Mouse (Mus musculus) layer of hippocampus, adult 2 months (tissue): ENCODE results near the gene Gca. TPM values are rescaled to one million over a fixed set of nuclear protein-coding genes. Genes with fewer than 3 reads are reported as not detected.

ENCODE experiments used
- DNase-seq, 2 experiments: peaks; one replicate each; pipeline ENCODE4 v3.0.0; 2022; ENCODE audit warnings: low spot score in 2 of 2
- H3K27ac ChIP-seq: fragments of 200-600 bp; 2 replicates; pipeline ENCODE4 v1.8.1; 2022
- H3K4me3 ChIP-seq: fragments of 200-600 bp; 2 replicates; pipeline ENCODE4 v1.8.1; 2022; ENCODE audit warnings: mild to moderate bottlenecking
- CTCF ChIP-seq: fragments of 200-600 bp; conservative IDR thresholded peaks from 2 replicates; pipeline ENCODE4 v1.8.1; 2022; ENCODE audit warnings: antibody characterized with exemption, mild to moderate bottlenecking, moderate library complexity
- long read RNA-seq, 2 experiments: library from polyadenylated mRNA; stranded (forward); transcript quantifications; one replicate each; pipeline ENCODE4 v2.0.0; 2021; ENCODE audit warnings: borderline mapping rate in 2 of 2
- total RNA-seq, 2 experiments: library from RNA; stranded (reverse); gene quantifications; 2 replicates each; pipeline ENCODE4 v1.2.3; 2021

Gene Gca
- total RNA-seq, result 10 to 100 TPM; 13.5 to 15.3 TPM
- long read RNA-seq, experiment 1, transcript Gca-201 (8 exons, 3,330 nt), result major isoform, 7 of 8 reads
- long read RNA-seq, experiment 1, partial matches to known transcripts, result 0 of 8 reads
- long read RNA-seq, experiment 1, other reads (novel, unspliced or antisense), result 1 of 8 reads
- long read RNA-seq, experiment 2, transcript Gca-201 (8 exons, 3,330 nt), result major isoform, 8 of 8 reads
- long read RNA-seq, experiment 2, partial matches to known transcripts, result 0 of 8 reads
- long read RNA-seq, experiment 2, other reads (novel, unspliced or antisense), result 0 of 8 reads

DNA sequence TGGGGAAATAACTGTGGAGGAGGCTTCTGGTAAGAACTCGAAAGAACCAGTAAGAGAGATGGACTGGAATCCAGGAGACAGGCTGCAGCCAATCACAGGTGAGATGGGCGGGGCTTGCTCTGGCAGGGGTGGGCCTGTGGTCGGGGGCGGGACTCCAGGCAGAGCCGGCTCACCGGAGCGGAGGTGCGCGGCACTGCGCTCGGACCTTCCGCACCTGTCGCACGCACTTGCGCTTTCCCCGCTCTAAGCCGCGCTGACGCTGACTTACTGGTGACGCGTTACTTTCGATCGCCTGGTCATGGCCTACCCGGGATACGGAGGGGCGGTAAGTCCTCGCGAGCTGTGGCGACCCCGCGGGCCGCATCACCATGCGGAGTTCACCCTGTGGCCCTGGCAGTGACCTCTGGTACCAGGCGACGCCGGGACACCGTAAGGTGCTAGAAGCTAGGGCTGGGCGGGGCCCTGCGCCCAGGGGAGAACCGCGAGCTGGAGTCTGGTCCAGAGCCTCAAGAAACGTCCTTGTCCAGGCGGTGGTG lies at the start of gene Gca:
Gene Gca, plus strand, starts transcription at position 151 of the 536 bp plus-strand sequence.
- no peak for TF ChIP-seq CTCF
- Histone ChIP-seq H3K4me3 (peak within 1 kb of the TSS; percentile 66), H3K27ac (peak within 1 kb of the TSS; percentile 78)
- peak; percentile 77 to 82 for DNase-seq

- H3K27ac ChIP-seq, result no peak overlapping the region
- no peak for DNase-seq
- no peak for TF ChIP-seq CTCF
- H3K4me3 ChIP-seq, result no peak overlapping the region
Observed at GRCm38 (mm10) chr2:62618934-62619341, 45.1 kb upstream of the Gca start.

GRCm38 (mm10) chr2:62619679-62620078 lies 44.4 kb upstream of the Gca start:
- Histone ChIP-seq H3K27ac (no peak overlapping the region), H3K4me3 (no peak overlapping the region)
- no peak for TF ChIP-seq CTCF
- DNase-seq, result no peak

DNA sequence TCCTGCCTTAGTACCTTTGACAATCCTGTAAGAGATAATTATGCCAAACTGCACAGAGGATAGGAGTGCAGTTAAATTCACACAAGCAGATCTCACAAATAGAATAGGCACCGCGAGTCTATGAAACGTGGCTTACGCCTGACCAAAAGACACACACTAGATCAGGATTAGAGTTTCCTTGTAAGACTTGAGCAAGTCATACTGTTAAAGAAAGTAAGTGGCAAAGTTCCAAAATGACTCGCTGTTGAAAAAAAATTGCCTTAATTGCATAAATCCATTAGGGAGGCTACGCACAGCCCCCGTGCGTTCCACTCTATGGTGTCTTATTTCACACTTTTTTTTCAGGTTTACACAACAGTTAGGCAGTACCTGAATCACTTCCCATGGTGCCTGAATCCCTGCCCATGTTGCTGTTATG lies 41.1 kb upstream of the Gca start:
- TF ChIP-seq CTCF, result no peak
- H3K4me3 ChIP-seq, result no peak overlapping the region
- no peak for DNase-seq
- no peak overlapping the region for H3K27ac ChIP-seq

DNA sequence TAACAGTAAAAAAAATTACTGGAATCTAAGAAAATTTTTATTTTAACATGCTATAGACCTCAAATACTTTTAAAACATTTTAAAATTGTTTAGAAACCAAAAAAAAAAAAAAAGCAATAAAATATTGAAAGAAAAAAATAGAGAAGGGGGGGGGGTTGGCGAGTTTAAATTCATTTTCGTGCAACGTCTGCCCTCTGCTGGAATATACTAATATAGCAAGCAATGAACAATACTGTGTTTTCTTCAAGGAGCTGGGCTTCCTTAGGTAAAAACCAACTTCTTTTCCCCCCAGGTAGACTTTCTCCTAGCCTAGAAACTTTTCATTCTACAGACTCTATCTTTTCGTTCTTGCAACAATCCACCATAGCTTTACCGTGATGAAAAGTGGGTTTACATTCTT lies 36.4 kb upstream of the Gca start:
- peak; percentile 84 for TF ChIP-seq CTCF
- peak overlapping the region; percentile 47 for H3K27ac ChIP-seq
- DNase-seq, result no peak
- H3K4me3 ChIP-seq, result peak overlapping the region; percentile 40

DNA sequence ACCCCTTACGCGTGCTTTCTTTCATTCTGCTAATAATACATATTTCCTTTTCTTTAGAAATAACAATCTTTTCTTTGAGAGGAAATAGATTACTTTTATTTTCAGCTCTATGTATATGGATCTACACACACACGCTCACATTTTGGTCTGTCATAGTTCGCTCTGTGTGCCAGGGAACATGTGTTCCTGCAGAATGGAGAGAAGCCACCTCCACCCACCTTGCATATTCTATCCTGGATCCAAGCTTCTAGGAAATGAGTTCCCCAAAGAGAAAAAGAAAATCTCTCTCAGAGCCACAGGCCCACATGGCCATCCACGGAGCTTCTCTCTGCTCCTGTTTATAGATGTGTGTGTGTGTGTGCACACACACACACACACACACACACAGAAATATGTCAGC lies 35.7 kb upstream of the Gca start:
- Histone ChIP-seq H3K27ac (peak overlapping the region; percentile 47), H3K4me3 (peak overlapping the region; percentile 40)
- DNase-seq, result peak; percentile 36 to 56
- no peak for TF ChIP-seq CTCF

GRCm38 (mm10) chr2:62630446-62630845 lies 33.6 kb upstream of the Gca start:
- Histone ChIP-seq H3K4me3 (no peak overlapping the region), H3K27ac (no peak overlapping the region)
- peak; percentile 31 to 46 for DNase-seq
- TF ChIP-seq CTCF, result peak; percentile 95

- H3K4me3 ChIP-seq, result no peak overlapping the region
- TF ChIP-seq CTCF, result no peak
- no peak overlapping the region for H3K27ac ChIP-seq
- no peak for DNase-seq
Observed at GRCm38 (mm10) chr2:62639869-62640268, 24.2 kb upstream of the Gca start.

- peak in 1 of 2 experiments; percentile 44 for DNase-seq
- Histone ChIP-seq H3K4me3 (peak overlapping the region; percentile 30; the same call in 1 of the 2 replicates), H3K27ac (no peak overlapping the region)
- peak; percentile 93 for TF ChIP-seq CTCF
Observed at GRCm38 (mm10) chr2:62643405-62644305, 20.4 kb upstream of the Gca start.

GRCm38 (mm10) chr2:62644891-62645290 lies 19.2 kb upstream of the Gca start:
- TF ChIP-seq CTCF, result no peak
- Histone ChIP-seq H3K27ac (no peak overlapping the region), H3K4me3 (peak overlapping the region; percentile 69; the same call in 1 of the 2 replicates)
- no peak for DNase-seq

GRCm38 (mm10) chr2:62645475-62645874 lies 18.6 kb upstream of the Gca start:
- H3K27ac ChIP-seq, result peak overlapping the region; percentile 74; the same call in 1 of the 2 replicates
- H3K4me3 ChIP-seq, result peak overlapping the region; percentile 69
- DNase-seq, result no peak
- no peak for TF ChIP-seq CTCF

GRCm38 (mm10) chr2:62646014-62646645 lies 18.0 kb upstream of the Gca start, which contains the start of gene Ifih1:
Ifih1 (minus strand) TSS chr2:62646255.
- peak within 1 kb of the TSS; percentile 69 for H3K4me3 ChIP-seq
- peak; percentile 71 for TF ChIP-seq CTCF
- H3K27ac ChIP-seq, result peak within 1 kb of the TSS; percentile 74
- DNase-seq, result no peak
